Comparison of ENCODE assay signal across 19 mouse cellular contexts in the genomic region with DNA sequence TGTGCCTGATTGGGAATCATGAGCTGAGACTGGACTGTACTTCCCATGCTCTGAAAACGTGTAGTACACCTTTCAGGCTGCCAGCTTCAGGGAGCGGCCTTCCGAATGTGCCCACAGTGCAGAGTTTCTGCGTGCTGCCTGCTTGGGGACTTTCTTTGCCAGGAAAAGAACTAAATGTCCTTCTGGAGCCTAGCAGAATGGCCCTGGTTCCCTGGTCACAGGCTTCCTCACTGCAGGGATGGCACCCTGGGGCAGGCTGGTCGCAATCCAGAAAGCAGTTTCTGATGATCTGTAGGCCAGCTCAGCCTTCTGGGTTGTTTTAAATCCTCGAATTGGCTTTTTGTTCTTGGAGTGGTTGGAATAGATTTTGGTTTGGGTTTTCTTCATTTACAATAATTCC.
DNase-seq lines count a peak whose midpoint lies in the region; ATAC-seq and TF ChIP-seq lines count a peak whose summit lies in the region.
"Had no signal": no experiment of that assay in that cellular context is flagged by ENCODE, and none has a peak within 500 bp of the region (broad histone marks: within the 10 kb centered on the region; RNA-seq: fewer than 3 reads in every experiment).

No protein-coding gene starts in this region.

- no peak for DNase-seq in hindbrain, embryonic 10.5 days (ENCODE audit: low spot score)
- DNase-seq in brain, embryonic 14.5 days (ENCODE audit: low read depth), result peak; percentile 33
- peak; percentile 88 for DNase-seq in cerebellum, adult 11 months
- peak; percentile 90 to 93 for DNase-seq in cerebellum, postnatal 10 days
- DNase-seq in gastrocnemius, postnatal 4 days (ENCODE audit: low spot score in 2 of 2), result no peak
- no peak for DNase-seq in gastrocnemius, adult 2 months
- no peak for DNase-seq in left cerebral cortex, adult 18-20 months (ENCODE audit: low spot score in 2 of 2)
- DNase-seq: adrenal gland, adult 2 months; heart, postnatal 14 days; lung, adult 2 months; right cerebral cortex, postnatal 4 days had no signal

- WGBS in hindbrain, embryonic 15.5 days, result 37% methylated on average over 6 of the region's 6 CpGs
- 49% methylated on average over 6 of the region's 6 CpGs for WGBS in hindbrain, embryonic 10.5 days

- peak overlapping the region; percentile 45; the same call in 1 of the 2 replicates for H3K27ac ChIP-seq in hindbrain, embryonic 15.5 days (replicated peaks)
- no peak overlapping the region for H3K27ac ChIP-seq in hindbrain, embryonic 10.5 days
- H3K27ac ChIP-seq in gastrocnemius, adult 2 months, result no peak overlapping the region
- H3K27ac ChIP-seq: forebrain, embryonic 10.5 days; kidney, embryonic 15.5 days; limb, embryonic 12.5 days; liver, embryonic 12.5 days; stomach, postnatal 0 days had no signal

- TF ChIP-seq CTCF in brain, embryonic 14.5 days (IDR thresholded peaks at IDR 0.05; ENCODE audit: borderline replicate concordance, extremely low read depth, insufficient read depth, insufficient read length), result no peak
- no peak for TF ChIP-seq CTCF in gastrocnemius, adult 2 months (IDR thresholded peaks at IDR 0.05)

- H3K9ac ChIP-seq in hindbrain, embryonic 15.5 days, result no peak overlapping the region
- H3K9ac ChIP-seq: heart, embryonic 12.5 days; kidney, embryonic 15.5 days; limb, embryonic 12.5 days; liver, embryonic 12.5 days had no signal

- peaks cover 23% of the 10 kb centered on the region for H3K4me1 ChIP-seq in hindbrain, embryonic 15.5 days (replicated peaks)
- peaks cover 12% of the 10 kb centered on the region; the same call in 1 of the 2 replicates for H3K4me1 ChIP-seq in hindbrain, embryonic 10.5 days (replicated peaks)
- H3K4me1 ChIP-seq: heart, embryonic 12.5 days; kidney, embryonic 15.5 days; liver, embryonic 12.5 days; megakaryocyte, embryonic 14.5 days had no signal

- 0 out of 2 replicates have a peak, but pooled peaks cover 5% of the 10 kb centered on the region for H3K36me3 ChIP-seq in hindbrain, embryonic 15.5 days
- H3K36me3 ChIP-seq in hindbrain, embryonic 10.5 days, result no peaks in the 10 kb centered on the region
- H3K36me3 ChIP-seq: forebrain, embryonic 10.5 days; liver, embryonic 12.5 days had no signal

- no peak overlapping the region for H3K4me3 ChIP-seq in hindbrain, embryonic 15.5 days
- no peak overlapping the region for H3K4me3 ChIP-seq in hindbrain, embryonic 10.5 days
- no peak overlapping the region for H3K4me3 ChIP-seq in gastrocnemius, adult 2 months
- H3K4me3 ChIP-seq: forebrain, embryonic 10.5 days; heart, embryonic 12.5 days; kidney, embryonic 15.5 days; limb, embryonic 12.5 days; liver, embryonic 12.5 days; megakaryocyte, embryonic 14.5 days had no signal

- TF ChIP-seq POLR2A in brain, embryonic 14.5 days (IDR thresholded peaks at IDR 0.05; ENCODE audit: borderline replicate concordance, extremely low read depth, insufficient read depth, insufficient read length, poor library complexity, severe bottlenecking), result no peak

- H3K9me3 ChIP-seq in hindbrain, embryonic 15.5 days, result no peaks in the 10 kb centered on the region
- H3K9me3 ChIP-seq in hindbrain, embryonic 10.5 days, result no peaks in the 10 kb centered on the region
- H3K9me3 ChIP-seq: forebrain, embryonic 10.5 days; heart, embryonic 12.5 days; kidney, embryonic 15.5 days; limb, embryonic 12.5 days; liver, embryonic 12.5 days; megakaryocyte, embryonic 14.5 days had no signal

- no peak for ATAC-seq in hindbrain, embryonic 15.5 days (ENCODE audit: low FRiP score, low read depth)
- ATAC-seq: liver, embryonic 12.5 days had no signal

- no peak overlapping the region for H3K4me2 ChIP-seq in hindbrain, embryonic 15.5 days
- H3K4me2 ChIP-seq: heart, embryonic 12.5 days; kidney, embryonic 15.5 days; limb, embryonic 12.5 days; liver, embryonic 12.5 days had no signal

- intact Hi-C loops in gastrocnemius, adult 2 months (cut with DNase I), result no loop called here

- no peaks in the 10 kb centered on the region for H3K27me3 ChIP-seq in hindbrain, embryonic 15.5 days
- H3K27me3 ChIP-seq in hindbrain, embryonic 10.5 days (ENCODE audit: insufficient read depth, poor library complexity, severe bottlenecking), result no peaks in the 10 kb centered on the region
- H3K27me3 ChIP-seq: heart, embryonic 12.5 days; kidney, embryonic 15.5 days; limb, embryonic 12.5 days; liver, embryonic 12.5 days; megakaryocyte, embryonic 14.5 days had no signal

Comparison
In these comparisons a context has a peak if more than half of its experiments do, and no peak if none do; other contexts are left out.
1. DNase-seq: peak in brain, embryonic 14.5 days (single experiment), cerebellum, adult 11 months (single experiment) and cerebellum, postnatal 10 days (2 of 2); none in hindbrain, embryonic 10.5 days (single experiment), gastrocnemius, postnatal 4 days (0 of 2), gastrocnemius, adult 2 months (single experiment) and left cerebral cortex, adult 18-20 months (0 of 2).